Mouse (Mus musculus): ENCODE data around the gene Syt7.

DNA sequence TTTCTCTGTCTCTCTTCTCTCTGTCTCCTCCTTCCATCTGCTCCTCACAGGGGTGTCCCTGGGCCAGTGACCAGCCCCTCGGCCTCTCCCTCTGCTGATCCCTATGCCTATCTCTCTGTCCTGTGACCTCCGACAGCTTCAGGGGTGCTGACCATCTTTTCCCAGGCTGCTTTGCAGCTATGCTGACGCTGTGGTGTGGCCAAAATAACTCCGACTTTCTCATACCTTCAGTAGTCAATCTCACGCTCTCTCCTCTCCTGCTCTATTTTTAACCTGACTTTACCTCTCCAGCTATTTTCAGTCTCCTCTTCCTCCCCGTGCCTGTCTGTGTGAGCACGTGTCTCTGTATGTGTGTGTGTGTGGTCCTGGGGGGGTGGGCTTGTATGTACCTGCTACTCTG, 44.3 kb downstream of the Syt7 start:
- TF ChIP-seq CTCF (IDR thresholded peaks at IDR 0.05; ENCODE audit: control insufficient read depth, insufficient read depth, low read length) (no peak), POLR2A (IDR thresholded peaks at IDR 0.05; ENCODE audit: borderline replicate concordance, control insufficient read depth, low read depth, low read length) (no peak)

Data from bone marrow, adult 2 months (tissue).